Mouse (Mus musculus) megakaryocyte progenitor cell, adult 5-6 weeks (primary cell): ENCODE results near the gene Snupn. TPM values are rescaled to one million over a fixed set of nuclear protein-coding genes. Genes with fewer than 3 reads are reported as not detected.
"Not testable (repeated sequence)": the region's sequence is repeated elsewhere in the genome, so short reads cannot be mapped to it uniquely, and the experiment has no call there.

Experiments used
- ATAC-seq: replicated peaks from 2 replicates; pipeline ENCODE4 v1.8.0; 2016; ENCODE audit warnings: mild to moderate bottlenecking, moderate TSS enrichment, inconsistent platforms; ENCODE audit not compliant: poor library complexity
- total RNA-seq, 2 experiments: library from RNA; stranded (forward) in 1 of 2; stranded (reverse) in 1 of 2; fragments of 157-497, 149-512 nt in 1 of 2; fragments of 200-1000 nt in 1 of 2; gene quantifications; 2 replicates each; pipeline versions ENCODE4 v1.2.3 to v1.2.4; 2015 to 2017

The Snupn gene
- total RNA-seq (2015) = 10.3 and 12.1 TPM in 2 replicates
- 9.0 and 9.4 TPM in 2 replicates for total RNA-seq (2017)

DNA sequence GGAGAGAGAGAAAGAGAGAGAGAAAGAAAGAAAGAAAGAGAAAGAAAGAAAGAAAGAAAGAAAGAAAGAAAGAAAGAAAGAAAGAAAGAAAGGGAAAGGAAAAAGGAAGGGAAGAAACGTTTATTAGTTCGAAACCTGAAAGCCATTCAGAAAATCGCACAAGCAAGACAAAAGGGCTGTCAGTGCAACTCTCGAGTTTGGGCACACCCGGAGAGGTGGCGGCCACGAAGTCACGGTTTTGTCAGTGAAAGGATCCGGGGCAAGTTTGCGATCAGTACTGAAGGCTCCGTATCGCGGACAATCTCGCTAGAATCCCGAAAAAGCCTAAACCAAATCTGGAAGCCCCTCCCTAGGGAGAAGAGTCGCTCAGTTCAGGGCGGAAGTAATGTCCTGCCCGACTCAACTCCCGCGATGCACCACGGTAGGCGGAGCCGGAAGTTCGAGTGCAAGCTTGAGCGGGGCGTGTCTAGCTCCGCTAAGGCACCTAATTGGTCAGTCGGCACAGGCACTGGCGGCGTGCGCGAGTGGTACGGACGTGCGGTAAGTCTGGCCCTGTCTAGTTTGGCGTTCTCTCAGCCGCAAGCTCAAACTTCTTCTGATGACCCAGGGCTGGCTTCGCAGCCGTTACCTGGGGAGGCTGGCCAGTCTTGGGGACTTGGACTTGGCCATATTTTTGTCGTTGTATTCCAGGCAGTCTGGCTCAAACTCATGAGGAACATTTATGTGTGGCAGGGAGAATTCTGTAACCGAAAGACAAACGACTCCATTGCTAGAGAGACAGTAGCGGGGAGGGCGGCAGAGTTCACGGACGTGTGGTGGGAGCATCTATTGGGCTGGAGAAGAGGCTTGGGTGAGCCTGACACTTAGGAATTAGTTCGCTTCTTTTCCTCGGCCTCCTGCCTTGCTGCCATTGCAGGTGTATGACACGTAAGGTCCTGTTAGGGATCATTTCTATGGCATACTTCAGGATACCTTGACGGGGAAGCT, at the start of gene Snupn:
TSS of gene Snupn (plus strand) at position 465 of the 987 bp plus-strand sequence.
- ATAC-seq = peak; percentile 99

- ATAC-seq = peak; percentile 55
Measured at GRCm38 (mm10) chr9:56901187-56901586, 49.5 kb upstream of the Snupn start.

DNA sequence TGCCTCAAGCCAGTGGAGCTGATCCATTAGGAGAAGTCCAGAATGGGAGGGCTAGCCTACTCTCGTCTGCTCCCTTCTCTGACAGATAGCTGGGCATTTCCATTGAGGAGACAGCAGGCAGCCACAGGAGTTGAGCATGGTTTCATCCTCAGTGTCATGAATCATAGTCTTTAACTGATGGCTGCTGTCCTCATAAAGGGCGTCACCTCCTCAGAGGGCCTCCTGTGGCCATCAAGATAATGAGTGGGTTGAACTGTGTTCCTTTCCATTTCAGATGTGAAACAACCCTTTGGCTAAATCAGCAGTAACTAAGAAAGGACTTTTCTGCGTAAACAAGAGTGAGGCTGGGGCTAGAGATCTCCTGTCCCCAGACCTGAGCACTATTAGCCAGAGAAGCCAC, 47.0 kb upstream of the Snupn start:
- ATAC-seq = peak; percentile 47; the same call in 1 of the 2 replicates

- ATAC-seq = peak; percentile 26; the same call in 1 of the 2 replicates
Measured at GRCm38 (mm10) chr9:56907549-56907948, 43.1 kb upstream of the Snupn start.

GRCm38 (mm10) chr9:56909991-56910390, 40.7 kb upstream of the Snupn start:
- ATAC-seq = not testable (repeated sequence)

DNA sequence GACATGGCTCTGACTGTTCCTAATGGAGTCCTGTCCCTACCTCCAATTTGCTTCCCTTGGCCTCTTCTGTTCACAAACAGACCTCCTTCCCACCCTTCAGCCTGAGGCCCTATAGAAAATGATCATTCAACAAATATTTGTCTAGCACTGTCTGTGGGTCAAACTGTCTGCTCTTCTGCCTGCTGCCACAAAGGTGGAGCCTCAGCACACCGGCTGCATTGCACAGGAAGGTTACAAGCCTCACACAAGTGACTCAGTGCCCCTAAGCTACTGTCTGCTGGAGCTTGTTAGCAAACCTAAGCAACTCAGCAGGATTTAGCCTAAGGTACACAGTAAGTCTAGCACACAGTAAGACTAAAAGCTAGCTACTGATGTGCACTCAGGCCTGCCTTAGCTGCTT, 39.7 kb upstream of the Snupn start:
- ATAC-seq = no peak

DNA sequence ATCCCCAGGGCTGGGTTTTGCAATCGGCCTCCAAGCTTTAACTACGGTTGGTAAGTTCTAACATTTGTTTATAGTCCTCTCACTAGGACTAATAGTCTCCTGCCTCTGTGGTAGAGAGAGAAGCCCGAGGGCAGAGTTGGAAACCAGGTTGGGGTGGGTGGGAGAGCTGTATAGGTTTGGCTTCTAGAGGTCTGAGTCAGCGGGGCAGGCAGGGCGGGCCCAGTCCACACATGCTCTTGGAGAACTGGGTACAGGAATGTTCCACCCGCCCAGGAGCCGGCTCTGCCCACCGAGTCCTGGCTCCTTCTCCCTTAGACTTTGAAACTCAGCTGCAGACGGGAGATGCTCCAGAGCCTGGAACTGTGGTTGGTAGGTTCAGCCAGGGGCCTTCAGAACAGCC, 36.7 kb upstream of the Snupn start:
- ATAC-seq = no peak

- no peak for ATAC-seq
Measured at GRCm38 (mm10) chr9:56915116-56915515, 35.6 kb upstream of the Snupn start.

DNA sequence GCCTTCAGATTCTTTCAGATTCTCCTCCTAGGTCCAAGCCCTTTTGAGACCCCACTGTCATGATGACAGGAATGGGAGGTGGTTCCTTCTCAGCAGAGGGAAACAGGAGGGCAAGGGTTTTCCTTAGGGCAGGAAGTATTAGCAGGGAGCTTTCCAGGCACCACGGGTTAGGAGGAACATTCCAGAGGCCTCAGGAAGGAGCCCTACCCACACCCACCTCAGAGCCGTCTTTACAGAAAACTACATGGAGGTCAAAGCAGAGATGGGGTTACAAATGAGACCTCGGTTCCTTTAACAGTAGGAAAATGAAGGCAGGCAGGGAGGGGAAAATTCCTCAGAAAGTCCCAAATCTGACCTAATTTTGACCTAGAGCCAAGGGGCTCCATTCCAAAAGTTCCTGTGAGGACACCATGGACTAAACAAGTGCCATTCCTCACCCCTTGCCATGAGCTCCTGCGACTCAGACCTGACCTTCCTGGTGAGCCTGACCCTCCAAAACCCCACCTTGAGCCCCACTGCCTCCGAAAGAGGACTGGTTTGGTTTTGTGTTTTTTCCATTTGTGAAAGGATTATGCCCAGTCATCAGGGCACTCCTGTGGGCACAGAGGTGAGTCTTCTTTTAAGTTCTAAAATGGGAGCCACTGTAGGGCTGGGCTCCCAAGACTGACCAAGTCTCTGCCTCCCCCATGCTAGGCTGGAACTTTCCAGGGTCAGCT, 34.8 kb upstream of the Snupn start:
- no peak for ATAC-seq

DNA sequence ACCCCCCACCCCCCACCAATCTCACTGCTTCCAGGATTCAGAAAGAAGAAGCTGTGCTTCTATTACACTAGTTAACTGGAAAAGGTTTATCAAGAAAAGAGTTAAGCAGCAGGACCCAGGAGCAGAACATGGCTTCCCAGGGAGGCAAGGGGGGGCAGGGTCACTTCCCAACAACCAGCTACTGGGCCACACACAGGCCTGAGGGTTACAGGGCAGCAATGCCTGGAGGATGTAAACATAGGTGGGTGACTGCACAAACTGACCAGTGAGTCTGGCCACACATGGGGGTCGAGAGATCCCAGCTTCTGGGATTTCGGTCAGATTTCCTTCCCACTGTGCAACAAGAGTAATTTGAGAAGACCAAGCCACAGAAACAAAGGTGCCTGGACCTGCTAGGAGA, 33.5 kb upstream of the Snupn start:
- no peak for ATAC-seq

GRCm38 (mm10) chr9:56918466-56918865, 32.2 kb upstream of the Snupn start:
- no peak for ATAC-seq

GRCm38 (mm10) chr9:56922746-56923145, 27.9 kb upstream of the Snupn start:
- no peak for ATAC-seq

- peak; percentile 35; the same call in 1 of the 2 replicates for ATAC-seq
Measured at GRCm38 (mm10) chr9:56923841-56924650, 26.6 kb upstream of the Snupn start.

- peak; percentile 24 for ATAC-seq
Measured at GRCm38 (mm10) chr9:56924651-56925027, 26.0 kb upstream of the Snupn start.

GRCm38 (mm10) chr9:56925291-56926024, 25.2 kb upstream of the Snupn start:
- ATAC-seq = no peak

DNA sequence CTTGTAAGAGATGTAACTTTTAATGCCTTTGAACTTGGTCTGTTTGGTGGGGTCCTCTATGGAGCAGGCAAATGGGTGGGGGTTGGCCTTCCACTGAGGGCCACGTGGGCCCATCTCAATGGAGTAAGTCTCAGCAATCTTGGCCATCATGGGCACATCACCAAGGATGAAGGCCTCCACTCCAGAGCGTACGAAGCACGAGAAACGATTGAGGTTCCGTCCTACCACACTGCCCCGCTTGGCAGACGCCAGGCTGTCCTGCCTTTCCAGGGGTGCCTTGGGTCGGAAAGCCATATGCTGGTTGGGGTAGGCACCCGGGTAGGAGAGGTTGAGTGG, 24.7 kb upstream of the Snupn start:
- ATAC-seq = no peak

- ATAC-seq = no peak
Measured at GRCm38 (mm10) chr9:56926387-56926786, 24.3 kb upstream of the Snupn start.

DNA sequence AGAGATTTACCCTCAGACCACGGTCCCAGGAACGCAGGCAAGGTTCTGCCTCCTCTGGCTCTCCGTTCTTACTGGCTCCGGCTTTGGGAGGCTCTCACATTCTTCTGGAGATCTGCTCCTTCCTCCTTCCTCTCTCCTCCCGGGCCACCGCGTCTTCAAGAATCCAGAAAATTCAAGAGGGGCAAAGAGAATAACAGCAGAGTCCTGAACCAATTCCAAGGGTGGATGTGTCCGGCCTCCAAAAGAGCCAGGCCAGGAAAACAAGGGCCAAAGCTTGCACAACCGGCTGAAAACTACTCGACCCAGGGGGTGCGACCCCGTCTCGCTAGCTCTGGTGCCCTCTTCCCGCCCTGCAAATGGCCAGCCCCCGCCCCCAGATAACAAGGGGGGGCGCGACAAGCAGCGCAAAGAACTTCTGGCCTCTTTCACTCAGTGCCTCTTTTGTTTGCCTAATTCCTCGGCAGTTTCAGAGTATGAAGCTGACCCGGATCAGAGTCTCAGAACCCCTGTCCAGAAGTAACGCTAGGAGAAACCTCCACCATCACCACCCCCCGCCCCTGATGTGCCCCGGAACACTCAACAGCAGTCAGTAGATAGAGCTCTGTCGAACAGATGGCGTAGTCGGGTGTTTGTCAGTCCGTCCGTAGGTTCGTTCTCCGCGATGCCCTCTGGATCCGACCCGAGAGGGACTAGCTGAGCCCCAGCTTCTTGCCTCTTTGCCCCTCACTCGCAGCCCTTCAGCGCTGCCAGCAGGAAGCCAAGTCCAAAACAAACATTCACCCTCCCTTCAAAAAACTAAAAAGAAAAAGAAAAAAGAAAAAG, 23.3 kb upstream of the Snupn start:
- ATAC-seq = no peak; the same call in 1 of the 2 replicates

GRCm38 (mm10) chr9:56928041-56928811, 22.5 kb upstream of the Snupn start, which contains the start of gene Snx33:
Gene Snx33 (minus strand): TSS chr9:56928371.
- peak; percentile 74 for ATAC-seq
